Mouse (Mus musculus): ENCODE data around the gene Clstn1.
A peak's percentile ranks its signal among the peaks of the same experiment; 100 is the strongest.

Clstn1 gene

DNA sequence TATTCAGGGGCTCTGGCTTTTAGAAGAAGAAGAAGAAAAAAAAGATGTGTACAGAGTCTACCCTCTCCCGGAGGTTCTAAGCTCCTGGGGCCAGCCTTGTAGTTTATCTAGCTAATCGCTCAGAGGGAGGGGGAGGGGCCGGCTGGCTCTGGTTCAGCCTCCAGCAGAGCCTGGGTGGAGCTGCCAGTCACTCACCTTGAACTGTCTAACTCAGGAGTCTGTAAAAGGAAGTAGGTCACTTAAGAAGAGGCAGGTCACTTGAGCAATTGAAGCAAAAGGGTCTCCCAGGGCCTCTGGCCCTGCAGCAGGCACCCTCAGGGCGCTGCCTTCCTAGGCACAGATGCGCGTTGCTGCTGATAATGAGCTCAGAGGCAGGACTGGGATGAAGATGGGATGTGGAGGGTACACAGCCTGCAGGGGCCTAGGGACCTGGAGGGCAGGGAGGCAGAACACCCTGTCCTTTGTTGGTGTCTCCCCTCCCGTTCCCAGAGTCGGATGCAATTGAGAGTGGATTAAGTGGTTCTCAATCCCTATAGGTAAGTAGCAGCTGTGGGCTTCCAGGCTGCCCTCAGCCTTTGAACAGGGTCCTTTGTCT, 18.7 kb upstream of the Clstn1 start:
- DNase-seq: no peak

DNA sequence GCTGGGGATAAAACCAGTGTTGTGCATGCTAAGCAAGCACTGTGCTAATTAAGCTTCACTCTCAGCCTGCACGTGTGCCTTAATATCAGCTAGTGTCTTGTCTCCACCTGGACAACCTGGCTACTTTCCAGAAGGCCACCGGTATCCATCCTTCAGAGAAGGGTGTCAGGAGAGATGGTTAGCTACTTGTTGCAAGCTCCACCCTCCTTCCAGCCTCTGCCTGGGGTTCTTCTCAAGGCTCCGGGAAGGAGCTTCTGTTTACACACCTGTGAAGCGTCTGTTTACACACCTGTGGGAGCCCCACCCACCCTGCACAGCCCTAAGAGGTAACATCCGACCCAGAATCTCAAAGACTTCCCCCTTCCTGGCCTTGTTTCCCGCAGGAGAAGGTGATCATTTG, 17.6 kb upstream of the Clstn1 start:
- no peak for DNase-seq

DNA sequence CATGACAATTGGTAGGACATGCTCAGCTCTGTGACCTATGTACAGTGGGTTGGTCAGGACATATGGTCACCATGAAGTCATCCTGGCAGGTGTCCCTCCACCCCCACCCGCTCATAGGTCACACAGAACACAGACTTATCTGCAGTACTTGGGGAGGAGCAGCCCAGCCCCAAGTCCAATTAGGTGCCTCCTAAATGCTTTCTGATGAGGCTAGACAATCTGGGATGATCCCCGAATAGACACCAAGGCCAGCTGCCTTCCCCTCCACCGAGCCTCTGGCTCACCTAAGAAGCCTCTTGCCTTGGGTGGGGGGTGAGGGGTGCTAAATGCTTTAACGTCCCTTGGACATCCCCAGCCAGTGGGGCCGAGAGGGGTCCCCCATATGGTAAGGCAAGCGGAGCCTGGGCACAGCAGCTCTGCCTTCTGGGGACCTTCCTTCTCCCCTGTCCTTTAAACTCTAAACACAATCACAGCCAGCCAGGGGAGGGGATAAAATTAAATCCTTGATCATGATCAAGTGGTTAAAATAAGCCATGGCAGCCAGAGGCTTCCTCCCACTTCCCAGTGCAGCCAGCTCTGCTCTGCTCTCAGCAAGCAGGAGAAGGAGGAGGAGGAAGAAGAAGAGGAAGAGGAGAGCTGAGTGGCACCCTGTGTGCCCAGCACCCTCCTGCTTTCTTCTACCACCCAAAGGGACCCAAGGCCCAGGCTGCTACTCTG, 16.3 kb upstream of the Clstn1 start:
- no peak for DNase-seq

DNA sequence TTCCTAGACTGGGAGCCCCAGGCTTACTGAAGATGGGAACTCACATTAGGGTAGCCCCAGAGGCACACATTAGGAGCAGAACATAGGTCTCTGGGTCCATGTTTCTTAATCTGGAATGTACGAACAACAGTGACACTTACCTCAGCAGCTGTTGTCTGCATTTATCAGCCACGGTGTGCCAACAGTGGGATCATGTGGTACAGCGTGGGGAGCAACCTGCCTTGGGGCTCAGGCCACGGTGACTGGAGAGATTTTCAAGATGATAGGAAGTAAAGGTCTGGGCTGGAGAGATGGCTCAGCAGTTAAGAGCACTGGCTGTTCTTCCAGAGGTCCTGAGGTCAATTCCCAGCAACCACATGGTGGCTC, 15.8 kb upstream of the Clstn1 start:
- no peak for DNase-seq

DNA sequence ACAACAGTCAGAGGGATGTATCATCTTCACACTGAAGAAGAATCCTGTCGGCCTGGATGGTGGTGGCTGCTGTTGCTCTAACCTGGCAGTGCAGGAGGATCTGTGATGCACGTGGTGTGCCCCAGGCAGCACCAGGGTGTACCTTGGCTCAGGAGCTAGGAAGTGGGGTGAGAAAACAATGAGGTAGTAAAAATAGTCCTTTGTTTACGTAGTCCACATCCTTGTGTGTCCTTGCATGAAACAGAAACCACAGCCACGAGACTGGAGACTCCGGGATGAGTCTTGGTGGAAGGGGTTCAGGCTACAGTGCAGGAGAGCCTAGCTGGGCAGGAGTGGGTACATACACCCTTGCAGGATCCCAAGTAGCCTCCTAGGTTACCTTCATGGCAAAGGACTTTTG, 15.1 kb upstream of the Clstn1 start:
- no peak for DNase-seq

DNA sequence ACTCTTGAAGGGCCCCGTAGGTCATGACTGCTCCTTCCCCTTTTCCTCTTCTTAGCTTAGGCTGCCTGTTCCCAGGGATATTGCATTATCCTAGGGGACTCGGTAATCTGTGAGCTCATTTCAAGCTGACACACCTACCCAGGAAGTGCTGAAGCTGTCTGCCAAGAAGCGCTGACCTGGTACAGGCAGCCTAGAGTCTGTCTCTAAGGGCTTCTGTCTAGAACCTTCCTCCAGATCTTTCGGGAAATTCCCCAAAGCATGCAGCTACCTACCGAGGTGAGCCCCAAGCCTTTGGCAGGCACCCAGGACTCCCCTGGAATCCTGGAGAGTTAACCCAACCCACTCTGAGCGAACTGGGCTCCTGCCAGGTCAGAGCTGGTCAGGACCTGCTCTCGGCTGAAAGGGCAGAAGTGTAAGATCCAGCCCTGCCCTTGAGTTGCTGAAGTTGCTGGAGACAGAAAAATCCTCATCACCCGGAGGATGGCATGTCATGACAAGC, 14.6 kb upstream of the Clstn1 start:
- no peak for DNase-seq

DNA sequence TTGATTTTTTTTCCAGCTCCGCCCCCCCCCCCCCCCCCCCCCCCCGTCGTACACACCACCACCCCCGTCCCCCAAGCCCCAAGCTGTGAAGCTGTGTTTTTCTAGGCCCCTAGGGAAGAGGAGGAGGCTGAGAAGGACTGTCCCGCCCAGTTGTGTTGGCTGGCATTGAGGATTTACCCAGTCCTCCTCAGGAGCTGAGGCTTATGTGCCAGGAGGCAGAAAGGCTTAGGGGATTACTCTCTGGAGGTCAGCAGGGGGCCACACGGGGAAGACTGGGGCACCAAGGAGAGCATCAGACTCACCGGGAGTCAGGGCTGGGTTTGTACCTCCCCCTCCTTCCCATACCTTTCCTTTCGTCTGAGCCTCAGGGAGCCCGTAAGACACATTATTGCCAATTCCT, 13.8 kb upstream of the Clstn1 start:
- no peak for DNase-seq

DNA sequence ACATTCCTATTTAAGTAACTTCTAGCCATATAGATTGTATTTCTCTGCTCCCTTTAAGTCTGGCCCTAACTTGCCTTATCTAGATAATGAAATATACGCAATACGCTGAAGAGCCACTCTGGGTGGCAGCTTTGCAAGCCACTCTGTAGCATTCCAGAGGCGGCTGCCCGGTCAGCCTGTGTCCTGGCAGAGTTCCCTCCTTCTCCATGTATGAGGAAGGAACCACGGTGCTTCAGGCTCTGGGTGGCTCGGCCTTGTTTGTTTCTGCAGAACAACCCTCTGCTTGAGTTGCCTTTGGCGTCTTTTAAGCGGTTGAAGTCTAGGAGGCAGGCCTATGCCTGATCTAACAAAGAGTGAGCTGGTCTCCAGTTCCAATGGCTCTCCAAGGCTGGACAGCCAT, 13.4 kb upstream of the Clstn1 start:
- DNase-seq: no peak

DNA sequence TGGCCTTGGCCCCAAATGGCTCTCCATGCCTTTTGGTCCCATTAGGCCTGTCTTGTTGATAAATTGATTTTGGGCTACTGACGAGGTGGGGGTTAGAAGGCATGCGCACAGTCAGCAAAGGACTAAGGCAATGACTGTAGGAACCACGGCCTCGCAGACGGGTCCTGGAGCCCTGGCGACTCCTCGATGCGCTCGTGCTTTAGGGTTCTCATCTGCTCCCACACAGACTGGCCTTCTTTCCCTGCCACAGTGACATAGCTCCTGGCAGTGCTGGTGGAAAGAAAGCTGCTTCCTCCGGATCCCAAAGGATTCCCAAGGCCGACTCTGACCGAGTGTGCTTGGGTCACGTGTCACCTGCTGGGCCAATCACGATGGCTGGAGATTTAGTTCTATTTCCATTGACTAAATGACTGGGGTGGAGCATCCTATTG, 11.9 kb upstream of the Clstn1 start:
- DNase-seq: no peak

DNA sequence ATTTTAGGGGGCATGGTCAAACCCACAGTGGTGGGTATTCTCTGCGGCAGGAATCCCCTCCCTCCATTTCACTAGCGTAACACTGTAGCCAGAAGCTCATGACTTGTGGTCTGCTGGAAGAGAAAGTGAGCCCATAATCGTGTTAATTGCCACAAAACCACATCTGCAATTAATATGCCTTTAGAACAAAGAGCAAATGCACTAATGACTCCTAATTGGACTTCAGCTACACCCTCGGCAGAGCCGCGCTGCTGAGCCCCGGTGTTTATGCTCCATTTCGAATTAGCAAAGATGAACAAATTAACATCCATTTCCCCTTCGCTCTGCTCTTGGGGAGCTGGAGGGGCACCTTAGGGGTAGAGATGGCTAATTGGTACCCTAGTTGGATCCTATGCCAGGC, 10.2 kb upstream of the Clstn1 start:
- DNase-seq: no peak

DNA sequence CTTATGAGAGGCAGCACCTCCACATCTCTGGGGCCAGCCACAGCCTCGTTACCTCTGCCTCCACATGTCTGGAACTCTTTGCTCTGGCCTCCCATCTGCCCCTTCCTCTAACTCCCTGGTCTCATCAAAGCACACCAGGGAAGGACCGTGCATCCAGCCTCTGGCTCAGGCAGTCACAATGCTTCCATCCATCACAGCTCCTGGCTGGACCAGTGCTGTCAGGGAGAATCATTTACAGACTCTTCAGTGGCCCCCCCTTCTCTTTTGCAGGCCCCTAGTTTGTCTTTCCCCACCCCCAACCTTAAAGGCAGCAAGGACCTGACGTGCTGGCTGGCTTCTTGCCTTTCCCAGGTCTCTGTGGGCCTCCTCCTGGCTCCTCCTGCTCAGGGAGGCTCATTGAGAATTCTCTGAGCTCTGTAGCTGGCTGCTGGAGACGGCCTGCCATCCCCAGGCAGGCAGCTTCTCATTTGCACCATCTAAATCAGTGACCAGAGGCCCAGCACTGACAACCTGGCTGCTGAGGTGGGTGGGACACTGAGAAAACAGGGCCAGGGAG, 9.2 kb upstream of the Clstn1 start:
- DNase-seq: no peak

DNA sequence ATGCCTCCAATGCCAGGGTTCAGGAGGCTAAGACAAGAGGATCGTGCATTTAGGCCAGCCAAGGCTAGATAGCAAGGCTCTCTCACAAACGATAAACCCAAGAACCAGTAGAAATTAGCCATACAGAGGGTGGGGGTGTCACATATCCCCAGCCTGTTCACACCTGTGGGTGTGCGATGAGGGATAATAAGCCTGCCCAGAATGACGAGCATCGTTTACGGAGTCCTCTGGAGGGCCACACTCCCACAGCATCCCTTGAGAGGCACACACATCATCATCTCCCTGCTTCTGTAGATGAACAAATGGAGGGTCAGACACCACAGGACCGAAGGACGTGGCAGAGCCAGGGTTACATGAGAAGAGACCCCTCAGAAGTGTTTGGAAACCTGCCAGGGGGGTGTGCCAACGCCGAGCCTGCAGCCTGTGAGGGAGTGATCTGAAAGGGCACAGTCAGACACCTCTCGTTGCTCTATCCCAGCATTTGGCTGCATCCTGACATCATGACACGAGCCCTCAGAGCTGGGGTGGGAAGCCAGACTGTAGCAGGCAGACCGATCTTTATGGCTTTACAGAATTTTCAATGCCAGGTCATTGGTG, 8.1 kb upstream of the Clstn1 start:
- DNase-seq: no peak

DNA sequence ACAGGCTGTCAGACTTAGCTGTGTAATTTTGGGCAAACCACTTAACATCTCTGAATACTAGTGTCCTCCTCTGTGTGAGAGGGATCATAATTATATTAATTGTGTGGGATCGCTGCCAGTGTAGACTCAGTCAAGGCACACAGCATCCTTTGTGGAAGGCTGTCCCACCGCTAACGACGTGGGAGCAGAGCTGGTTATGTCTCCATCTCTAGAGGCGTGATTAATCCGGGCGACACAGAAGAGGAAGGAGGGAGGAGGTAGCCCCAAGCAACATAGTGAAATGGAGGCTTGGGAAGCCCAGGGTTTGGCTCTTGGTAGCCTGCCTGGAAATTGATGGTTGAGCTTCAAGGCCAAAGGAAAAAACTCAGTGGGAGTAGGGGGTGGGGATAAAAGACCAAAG, 7.4 kb upstream of the Clstn1 start:
- DNase-seq: no peak

DNA sequence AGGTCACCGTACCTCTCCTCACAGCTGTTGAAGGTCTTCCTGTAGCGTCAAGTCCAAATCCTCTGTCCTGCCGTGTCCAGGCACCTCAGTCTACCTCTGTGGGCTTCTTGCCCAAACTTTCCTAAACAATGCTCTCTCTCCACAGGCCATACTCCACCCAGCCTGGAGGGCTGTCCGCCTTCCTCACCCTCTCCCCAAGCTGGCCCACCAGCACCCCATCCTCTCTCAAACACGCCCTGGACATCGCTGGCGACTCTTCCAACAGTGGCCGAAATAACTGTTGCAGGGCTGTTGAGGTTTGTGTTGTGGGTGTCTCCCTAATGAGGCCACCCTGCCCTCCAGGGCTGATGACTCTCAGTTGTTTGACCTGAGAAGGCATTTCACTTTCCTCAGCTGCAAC, 1.0 kb upstream of the Clstn1 start:
- no peak for DNase-seq

DNA sequence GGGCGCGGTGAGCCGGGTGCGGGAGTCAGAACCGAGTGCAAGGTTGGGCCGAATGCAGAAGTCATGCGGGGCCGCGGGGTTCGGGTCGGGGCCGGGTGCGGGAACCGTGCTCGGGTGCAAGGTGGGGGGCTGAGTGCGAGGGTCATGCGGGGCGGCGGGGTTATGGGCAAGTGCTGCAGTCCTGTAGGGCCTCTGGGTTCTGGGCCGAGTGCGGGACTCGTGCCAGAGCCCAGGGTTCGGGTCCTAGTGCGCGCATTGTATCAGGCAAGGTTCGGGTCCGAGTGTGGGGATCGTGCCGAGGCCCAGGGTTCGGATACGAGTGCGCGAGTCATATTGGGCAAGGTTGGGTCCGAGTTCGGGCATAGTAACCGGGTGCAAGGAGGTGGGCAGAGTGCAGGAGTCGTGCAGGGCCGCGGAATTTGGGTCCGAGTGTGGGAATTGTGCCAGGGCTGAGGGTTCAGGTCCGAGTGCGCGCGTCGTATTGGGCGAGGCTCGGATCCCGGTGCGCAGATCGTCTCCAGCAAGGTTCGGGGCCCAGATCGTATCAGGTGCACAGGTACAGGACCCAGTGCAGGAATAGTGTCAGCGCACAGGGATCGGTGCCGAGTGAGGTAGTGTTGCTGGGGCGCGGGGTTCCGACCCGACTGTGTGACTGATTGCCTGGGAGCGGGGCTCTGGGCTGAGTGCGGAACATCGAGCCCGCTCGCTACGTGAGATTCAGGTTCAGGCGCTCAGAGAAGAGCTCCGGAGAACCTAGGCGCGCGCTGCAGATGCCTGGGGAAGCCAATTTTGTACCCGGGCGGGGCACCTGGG, 721 bp downstream of the Clstn1 start:
- peak; percentile 19 to 25 for DNase-seq

DNA sequence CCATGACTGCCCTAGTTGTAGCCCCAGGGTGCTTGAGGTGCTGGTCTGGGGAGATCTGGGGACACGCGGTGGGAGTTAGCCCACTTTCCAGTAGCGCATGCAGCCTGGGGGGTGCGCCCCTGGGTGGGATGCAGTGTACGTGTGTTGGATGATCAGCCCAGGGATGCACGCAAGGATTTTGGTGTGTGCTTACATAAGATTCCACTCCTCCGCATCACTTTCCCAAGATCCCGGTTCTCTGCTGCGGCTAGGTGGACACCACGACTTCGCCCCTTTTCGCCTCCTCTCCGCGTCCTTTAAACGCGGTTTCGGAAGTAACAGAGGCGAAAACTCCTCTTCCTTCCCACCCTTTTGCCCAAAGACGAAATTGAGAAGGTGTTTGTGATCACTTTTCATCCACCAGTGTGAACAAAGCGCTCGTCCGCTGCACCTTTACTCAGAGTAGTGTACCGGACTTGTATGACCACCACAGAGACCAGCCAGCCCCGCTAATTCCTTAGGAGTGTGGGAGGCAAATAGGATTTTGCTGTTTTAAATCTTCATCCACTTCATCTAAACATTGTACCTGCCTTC, 1.4 kb downstream of the Clstn1 start:
- no peak for DNase-seq

DNA sequence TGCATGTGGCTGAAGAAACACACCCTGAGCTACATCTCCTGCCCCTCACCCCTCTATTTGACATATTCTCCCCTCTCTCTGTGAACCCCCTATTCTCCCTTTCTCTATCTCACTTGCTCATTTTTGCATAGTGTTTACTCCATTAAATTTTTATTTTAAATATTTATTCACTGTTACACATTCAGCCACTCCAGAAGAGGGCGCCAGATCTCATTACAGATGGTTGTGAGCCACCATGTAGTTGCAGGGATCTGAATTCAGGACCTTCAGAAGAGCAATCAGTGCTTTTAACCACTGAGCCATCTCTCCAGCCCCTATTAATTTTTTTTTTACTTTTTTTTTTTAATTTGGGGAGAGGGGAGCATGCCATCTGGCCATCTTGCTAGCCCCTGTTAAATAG, 3.9 kb downstream of the Clstn1 start:
- DNase-seq: peak in 1 of 2 experiments; percentile 7

DNA sequence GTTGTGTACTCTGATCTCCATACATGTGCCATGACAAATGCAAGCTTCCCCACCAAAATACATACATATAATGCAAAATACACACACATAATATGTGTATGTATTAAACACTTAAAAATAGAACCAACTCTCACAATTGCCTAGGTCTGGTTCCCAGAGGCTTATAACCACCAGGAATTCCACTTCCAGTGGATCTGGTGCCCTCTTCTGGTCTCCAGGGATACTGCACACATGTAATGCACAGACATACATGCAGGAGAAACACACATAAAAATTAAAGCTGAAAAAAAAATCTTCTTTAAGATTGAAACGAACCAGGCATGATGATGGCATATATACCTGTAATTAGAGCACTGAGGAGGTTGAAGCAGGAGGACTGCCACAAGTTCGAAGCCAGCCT, 5.2 kb downstream of the Clstn1 start:
- no peak for DNase-seq

DNA sequence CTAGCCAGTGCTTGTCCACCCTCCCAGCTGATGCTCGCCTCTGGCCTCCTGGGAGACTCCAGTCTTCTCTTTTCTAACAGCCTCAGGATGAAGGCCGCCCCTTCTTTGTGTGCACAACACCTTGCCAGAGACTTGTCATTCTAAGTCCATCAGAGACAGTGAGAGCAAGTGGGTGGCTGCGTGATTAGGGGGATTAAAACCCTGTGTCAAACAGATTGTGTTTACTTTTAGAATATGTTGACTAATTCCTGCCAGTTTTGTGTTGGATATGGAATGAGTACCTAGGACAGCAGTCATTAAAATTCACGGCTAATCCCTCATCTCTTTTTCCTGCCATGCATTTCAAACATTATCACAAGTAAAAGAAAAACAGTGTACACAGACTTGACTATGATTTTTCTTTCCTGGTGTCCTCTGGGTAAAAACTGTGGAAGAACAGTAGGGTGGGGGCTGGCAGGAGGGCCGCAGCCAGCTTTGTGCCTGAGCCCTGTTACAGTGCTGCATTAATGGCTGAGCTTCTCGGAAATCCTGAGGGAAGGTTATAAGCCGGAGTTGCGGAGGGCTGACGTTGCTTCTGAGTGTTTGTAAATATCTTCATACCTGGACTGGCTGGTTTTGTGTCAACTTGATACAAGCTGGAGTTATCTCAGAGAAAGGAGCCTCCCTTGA, 8.8 kb downstream of the Clstn1 start:
- DNase-seq: no peak

DNA sequence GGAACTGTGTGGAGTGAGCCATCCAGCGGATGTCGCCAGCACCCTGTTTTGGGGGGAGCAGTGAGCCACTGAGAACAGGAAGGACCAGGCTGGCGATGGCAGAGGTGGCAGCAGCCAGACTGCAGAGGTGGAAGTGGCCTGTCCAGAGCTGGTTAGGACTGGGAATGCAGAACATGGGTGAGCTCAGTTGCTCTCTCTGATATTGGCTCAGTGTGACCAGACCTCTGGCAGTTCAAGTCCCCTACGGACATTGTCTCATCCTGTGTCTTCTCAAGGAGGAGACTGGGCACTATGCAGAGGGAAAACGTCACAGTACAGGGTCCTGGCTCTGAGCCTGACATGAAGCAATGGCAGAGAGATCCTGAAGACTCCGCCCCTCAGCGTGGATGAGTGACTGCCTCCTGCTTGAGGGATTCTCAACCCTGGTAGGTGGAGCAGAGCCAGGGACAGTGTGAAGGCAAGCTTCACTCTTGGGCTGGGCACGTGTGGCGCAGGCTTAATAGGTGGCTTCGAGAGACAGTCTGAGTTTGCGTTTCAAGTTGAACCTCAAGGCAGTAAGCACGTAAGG, 11.5 kb downstream of the Clstn1 start:
- no peak for DNase-seq

DNA sequence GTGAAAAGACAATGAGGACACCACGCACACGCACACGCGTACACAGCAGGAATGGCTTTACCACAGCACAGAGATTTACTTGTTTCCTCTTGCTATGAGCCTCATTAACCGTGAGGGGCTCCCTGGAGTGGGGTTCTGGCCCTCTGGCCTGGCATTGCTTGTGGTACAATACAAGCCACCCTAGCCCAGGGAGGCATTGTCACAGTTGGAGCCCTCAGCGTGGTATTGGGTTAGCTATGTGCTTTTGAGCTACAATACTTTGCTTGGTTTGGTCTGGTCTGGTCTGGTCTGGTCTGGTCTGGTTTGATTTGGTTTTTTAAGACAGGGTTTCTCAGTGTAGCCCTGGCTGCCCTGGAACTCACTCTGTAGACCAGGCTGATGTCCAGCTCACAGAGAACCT, 13.3 kb downstream of the Clstn1 start:
- no peak for DNase-seq

DNA sequence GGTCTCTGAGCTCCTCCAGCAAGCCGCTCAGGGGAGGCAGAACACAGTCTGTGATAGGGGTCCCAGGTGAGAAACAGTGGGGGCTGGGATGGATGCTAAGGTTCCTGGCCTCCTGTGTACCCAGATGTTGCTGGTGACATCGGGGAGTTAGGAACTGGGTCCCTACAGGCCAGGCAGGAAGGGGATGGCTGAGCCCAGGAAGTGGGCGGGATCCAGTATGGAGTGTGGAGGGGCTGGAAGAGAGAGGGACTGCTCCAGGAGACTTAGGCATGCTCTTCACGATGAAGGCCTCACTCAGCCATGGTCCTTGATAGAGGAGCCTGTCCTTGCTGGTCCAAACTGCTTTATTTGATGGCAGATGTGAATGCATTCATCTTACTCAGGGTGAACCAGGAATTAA, 13.9 kb downstream of the Clstn1 start:
- no peak for DNase-seq

Measured in B cell, adult 2 months (primary cell).